Mouse (Mus musculus) kidney, postnatal 4 days (tissue): ENCODE measurements at regions not wholly inside any gene's neighbourhood (a gene's known extent, or its start where the extent isn't known, plus 50 kb on each side); places are given as distances from the start of the nearest gene placed in this dataset.

ENCODE experiments used
- DNase-seq, 2 experiments: peaks; one replicate each; pipeline ENCODE4 v3.0.0; 2021; ENCODE audit warnings: mixed read lengths in 2 of 2

DNA sequence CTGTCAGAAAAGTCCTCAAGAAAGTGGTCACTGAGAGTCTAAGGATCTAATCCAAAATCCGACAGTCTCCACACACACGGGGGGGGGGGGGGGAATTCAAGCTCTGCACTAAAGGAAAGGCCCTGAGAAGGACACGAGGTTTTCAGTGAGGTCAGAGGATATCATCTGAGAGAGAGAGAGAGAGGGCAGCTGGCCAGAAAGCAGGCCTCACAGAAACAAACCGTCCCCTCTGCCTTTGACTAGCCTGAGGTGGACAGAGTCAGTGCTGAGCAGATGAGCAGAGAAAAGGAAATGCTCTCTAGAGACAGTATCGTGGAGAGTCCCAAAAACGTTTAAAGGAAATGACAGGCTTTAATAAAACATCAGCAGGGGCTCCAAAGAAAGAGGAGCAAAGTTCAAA is 282.0 kb downstream of the Gm49356 start:
- DNase-seq = peak in 1 of 2 experiments; percentile 50

DNA sequence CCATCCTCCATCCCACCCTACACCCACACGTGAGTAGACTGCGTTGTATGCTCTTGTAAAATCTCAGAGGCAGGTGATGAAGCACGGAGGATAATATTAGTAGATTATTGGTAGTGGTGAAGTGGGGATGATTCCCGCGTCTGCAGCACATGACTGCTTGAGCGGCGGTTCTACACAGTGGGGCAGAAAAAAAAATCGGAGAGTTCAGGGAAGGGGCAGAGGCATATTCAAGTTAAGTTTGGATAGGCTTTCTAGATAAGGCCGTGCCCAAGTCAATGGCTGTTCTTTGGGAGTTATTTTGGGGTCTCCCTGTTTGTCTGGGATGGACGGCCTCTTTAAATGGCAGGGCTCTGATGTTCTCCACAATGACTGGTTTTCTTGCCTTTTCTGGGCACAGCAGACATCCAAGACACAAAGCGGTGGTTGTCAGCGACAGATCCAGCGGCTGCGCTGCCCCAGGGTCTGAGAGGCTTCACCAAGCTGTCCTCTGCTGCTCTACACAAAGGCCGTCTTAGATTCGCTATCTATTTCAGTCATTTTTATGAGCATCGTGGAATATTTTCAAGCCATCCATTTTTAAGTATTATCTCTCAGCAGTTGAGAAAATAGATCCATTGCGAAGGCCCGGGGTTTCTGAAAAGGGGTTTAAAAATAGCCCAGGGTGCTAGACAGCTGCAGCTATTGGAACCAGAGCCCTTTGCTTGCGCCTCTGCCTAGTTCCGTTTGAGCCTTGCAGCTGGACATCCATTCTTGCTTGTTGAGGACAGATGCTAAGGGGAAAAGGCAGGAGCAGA is 284.6 kb downstream of the Gm49356 start:
- no peak for DNase-seq

GRCm38 (mm10) chr15:59174246-59174751 is 285.2 kb downstream of the Gm49356 start:
- DNase-seq = peak; percentile 29 to 47

DNA sequence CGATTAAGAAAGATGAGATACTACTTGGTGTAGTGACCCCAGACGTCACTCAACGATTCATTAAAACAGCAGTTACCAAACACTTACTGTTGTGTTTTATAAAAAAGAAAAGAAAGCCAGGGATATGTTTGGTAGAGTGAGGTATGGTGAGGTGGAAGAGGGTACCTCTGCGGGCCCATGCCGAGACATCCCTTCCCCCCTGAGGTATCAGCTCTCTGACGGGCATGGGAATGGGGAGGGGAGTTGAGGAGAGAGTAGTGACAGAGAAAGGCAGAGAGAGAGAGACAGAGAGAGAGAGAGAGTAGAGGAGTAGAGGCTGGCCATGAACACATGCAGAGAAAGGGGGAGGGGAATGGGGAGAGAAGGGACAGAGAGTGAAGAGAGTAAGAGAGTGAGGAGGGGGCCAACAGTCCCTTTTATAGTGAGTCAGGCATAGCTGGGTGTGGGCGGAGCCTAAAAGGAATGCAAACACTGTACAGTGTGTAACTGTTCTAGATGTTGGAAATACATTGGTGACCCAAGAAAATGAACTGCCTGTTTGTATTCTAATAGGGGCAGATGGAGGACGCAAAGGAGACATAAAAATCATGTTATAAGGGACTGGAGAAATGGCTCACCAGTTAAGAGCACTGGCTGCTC is 285.9 kb downstream of the Gm49356 start:
- DNase-seq = no peak

DNA sequence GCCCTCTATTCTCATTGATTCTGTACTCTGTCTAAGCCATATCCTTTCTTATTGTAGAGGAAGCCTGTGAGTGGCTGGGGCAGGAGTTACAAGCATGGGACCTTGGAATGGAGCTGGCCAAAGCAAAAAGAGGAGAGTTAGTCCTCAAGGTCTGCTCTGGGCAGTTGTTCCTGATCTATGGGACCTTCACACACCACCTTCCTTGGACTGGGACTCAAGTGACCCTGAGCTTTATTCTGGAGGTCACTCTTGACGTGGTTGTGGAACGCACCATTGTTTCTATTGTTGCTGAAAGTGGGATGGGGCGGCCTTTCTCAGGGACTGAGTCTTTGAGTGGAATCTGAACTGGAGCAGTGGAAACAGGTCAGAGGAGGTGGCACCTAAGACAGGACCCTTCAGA is 291.0 kb downstream of the Gm49356 start:
- DNase-seq = no peak

DNA sequence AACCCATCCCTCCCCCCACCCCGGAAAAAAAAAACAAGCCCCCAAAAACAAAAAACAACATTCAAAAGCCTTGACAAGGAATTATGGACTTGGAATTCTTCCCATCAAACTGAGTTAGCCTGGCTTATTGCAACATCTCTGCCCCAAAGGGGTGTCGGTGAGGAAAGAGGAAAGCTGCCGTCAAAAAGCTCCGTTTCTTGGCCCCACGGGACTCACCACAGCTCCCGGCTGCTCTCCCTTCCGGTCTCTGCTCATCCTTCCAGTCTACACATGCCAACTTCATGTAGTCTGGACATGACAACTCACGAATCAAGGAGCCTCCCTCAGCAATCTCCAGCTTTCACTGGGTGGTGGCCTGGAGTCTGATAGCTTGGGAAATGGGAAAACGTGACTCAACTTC is 295.4 kb downstream of the Gm49356 start:
- peak in 1 of 2 experiments; percentile 28 for DNase-seq

DNA sequence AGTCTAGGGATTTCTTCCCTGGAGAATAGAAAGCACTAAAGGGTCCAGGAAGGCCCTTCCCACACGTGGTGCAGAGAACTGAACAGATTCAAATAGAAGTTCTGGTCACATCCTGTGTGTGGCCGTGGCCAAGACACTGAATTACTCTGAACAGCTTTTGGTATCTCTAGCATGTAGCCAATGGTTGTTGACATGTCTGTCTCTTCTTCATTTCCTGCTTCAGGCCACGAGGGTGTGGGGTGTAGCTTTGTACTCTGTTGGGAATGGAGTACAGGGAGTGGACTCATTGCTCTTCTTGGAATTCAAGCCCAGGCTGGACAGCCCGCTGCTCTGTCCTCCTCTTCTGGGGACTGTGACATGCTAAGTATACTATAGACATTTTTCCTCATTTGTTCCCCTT is 298.5 kb downstream of the Gm49356 start:
- no peak for DNase-seq

- peak in 1 of 2 experiments; percentile 22 for DNase-seq
These were observed 299.3 kb downstream of the Gm49356 start for GRCm38 (mm10) chr15:59188371-59188770.

GRCm38 (mm10) chr15:59190511-59190910 is 301.4 kb downstream of the Gm49356 start:
- DNase-seq = no peak

- peak; percentile 30 to 55 for DNase-seq
These were observed 305.3 kb downstream of the Gm49356 start for GRCm38 (mm10) chr15:59194421-59194820.

DNA sequence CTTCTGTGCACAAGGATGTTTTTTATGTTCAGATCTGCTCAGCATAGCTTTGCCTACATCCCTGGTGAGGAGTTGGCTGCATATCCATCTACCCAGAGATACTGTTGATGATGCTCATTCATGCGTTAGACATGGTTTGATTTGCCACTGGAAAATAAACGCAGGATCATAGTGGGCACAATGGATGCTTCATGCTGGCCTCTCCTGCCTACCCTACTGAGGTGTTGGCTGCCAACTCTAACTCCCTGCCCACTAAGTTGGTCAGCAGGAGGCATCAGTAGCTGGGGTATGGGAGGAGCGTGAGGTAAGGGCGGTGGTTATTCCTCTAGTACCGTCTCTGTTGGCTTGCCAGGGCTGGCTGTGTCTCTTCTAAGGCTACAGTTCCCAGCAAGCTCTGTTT is 307.3 kb downstream of the Gm49356 start:
- no peak for DNase-seq

DNA sequence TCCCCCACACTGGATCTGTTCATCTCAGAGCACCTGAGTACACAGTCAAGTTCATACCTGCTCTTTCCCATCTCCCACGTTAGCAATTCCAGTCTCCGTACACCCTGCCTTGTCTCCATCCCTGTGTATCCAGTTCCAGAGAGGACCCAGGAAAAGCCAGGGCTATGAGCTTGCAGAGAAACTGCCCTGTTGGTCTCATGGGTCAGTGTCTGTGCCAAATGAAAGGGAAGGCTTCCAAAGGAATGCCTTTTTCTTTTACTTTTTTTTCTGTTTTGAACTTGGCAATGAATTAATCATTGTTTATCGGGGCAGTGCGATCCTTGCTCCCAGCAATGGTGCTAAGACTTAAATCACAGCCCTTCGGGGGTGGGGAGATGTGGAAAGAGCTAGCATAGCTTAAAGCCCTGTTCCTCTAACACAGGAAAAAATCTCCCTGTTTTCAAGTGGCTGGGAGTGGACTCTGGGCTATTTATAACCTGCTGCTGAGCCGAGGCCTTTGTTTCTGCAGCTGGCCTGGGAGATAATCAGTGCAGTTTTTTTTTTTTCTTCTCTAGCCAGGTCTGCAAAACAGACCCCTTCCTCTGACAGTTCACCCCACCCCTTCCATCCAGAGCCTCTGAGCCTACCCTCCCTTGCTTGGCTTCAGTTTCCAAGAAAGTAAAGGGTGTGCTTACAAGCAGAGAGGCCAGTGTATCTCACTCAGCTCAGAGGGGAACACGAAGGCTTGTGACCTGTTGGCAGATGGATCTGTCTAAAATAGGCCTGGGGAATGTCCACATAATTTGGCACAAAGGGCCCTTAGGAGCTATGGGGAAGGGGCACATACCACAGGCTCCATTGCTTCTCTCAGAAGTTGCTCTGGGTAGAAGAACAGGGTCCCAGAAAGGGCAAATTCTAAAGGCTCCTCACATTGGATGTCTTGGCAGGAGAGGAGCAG is 308.6 kb downstream of the Gm49356 start:
- DNase-seq = peak; percentile 61 to 81

- peak in 1 of 2 experiments; percentile 22 for DNase-seq
These were observed 312.3 kb downstream of the Gm49356 start for GRCm38 (mm10) chr15:59201386-59201785.

DNA sequence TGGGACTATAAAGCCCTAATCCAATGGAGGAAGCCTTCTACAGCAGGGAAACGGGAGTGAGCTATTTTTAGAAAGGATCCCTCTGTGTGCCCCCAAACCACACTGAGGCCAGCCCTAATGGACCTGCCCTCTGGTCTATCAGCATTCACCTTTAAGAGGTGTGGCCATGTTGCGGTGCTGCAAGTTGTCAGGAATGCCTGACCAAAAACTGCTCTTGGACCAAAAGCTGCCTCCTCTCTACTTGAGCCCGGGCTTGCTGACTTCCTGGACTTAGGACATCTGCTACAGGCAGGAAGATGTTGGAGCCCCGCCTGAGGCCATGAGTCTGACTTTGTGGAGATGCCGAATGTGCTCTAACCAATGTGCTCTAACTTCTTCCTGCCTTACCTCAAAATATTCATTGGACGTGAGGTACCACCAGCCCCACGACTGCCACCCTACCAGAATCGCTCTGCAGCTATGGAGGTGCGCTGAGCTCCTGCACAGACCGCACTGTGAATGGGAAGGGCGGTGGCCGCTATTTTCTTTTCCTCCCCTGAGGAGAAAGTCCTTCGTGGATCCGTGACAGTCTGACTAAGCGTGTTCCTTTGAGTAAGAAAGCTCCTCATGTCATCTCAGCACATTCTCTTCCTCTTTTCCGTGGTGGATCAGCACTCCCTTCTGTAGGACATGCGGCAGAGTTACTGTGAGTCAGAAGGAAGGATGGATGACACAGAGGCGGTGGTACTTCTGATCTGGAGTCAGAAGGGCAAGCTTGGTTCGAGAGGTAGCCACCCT is 313.0 kb downstream of the Gm49356 start:
- peak; percentile 18 to 39 for DNase-seq

- peak; percentile 36 to 58 for DNase-seq
These were observed 314.2 kb downstream of the Gm49356 start for GRCm38 (mm10) chr15:59203097-59203849.

- peak; percentile 79 to 83 for DNase-seq
These were observed 314.9 kb downstream of the Gm49356 start for GRCm38 (mm10) chr15:59203850-59204625.

GRCm38 (mm10) chr15:59205091-59205490 is 316.0 kb downstream of the Gm49356 start:
- DNase-seq = no peak

DNA sequence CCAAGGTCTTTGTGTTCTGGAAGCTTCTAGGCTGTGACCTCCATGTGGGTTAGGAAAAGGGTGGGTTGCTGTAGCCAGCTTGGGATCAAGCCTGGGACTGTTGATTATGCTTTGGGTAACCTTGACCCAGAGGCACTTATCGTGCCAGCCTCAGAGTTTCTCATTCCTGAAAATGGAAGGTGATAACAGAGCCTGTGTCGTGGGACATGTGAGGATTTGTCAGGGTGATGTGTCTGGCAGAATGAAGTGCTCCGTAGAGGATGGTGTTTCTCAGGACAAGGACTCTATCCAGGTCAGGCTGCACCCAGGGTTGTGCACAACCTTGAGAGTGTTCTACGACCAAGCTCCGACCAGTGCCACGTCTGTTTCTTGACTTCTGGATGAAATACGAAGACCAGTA is 316.4 kb downstream of the Gm49356 start:
- DNase-seq = no peak

GRCm38 (mm10) chr15:59206636-59207035 is 317.5 kb downstream of the Gm49356 start:
- no peak for DNase-seq

GRCm38 (mm10) chr15:59207976-59208375 is 318.9 kb downstream of the Gm49356 start:
- DNase-seq = no peak

- no peak for DNase-seq
These were observed 323.3 kb downstream of the Gm49356 start for GRCm38 (mm10) chr15:59212362-59212761.
